Mouse (Mus musculus): ENCODE measurements around the gene Exosc1. TPM values are rescaled to one million over a fixed set of nuclear protein-coding genes. Genes with fewer than 3 reads are reported as not detected.

Exosc1 gene
- total and polyA plus RNA-seq, 3 experiments = 56.6 to 109 (median 68.6) TPM

GRCm38 (mm10) chr19:41906311-41907078 lies 26.7 kb downstream of the Exosc1 start:
- Histone ChIP-seq H3K9me3 (replicated peaks; ENCODE audit: low read length) (no peaks in the 10 kb centered on the region), H3K36me3 (replicated peaks in 1 of 2; ENCODE audit: control insufficient read depth in 1 of 2, insufficient read depth in 1 of 2, low read length in 1 of 2) (no peaks in the 10 kb centered on the region), H3K4me1 (ENCODE audit: control insufficient read depth in 1 of 2, insufficient read depth in 2 of 2) (peaks cover 0 to 4% of the 10 kb centered on the region in 2 experiments; a peak in 2 of 4 replicates), H3K9ac (ENCODE audit: insufficient read depth, low read depth) (no peak overlapping the region), H3K79me2 (replicated peaks; ENCODE audit: control insufficient read depth, extremely low read depth, insufficient read depth, poor library complexity, severe bottlenecking) (no peaks in the 10 kb centered on the region), H3K27me3 (replicated peaks) (no peaks in the 10 kb centered on the region), H3K4me3 (replicated peaks in 1 of 3; ENCODE audit: low read depth in 2 of 3, low read length in 2 of 3, poor library complexity in 1 of 3) (no peak overlapping the region), H3K4me2 (ENCODE audit: insufficient read depth, low read depth, poor library complexity, severe bottlenecking) (no peak overlapping the region), H3K27ac (ENCODE audit: insufficient read depth, low read depth) (no peak overlapping the region)
- dilution Hi-C loops (cut with MboI; ENCODE audit: extremely low pct_ligation_motif_present, extremely low pct_unique_long_range_greater_than_20kb, low sequenced_read_pairs) (no loop called here), in situ Hi-C loops (cut with MboI; ENCODE audit: low pct_ligation_motif_present, low pct_unique_long_range_greater_than_20kb, low sequenced_read_pairs) (no loop called here)
- no peak for TF ChIP-seq ZMIZ1 (IDR thresholded peaks at IDR 0.05; ENCODE audit: low read depth, low read length)
- TF ChIP-seq SMC3 (IDR thresholded peaks at IDR 0.05; ENCODE audit: low read depth, low read length) = no peak
- no peak for TF ChIP-seq ZC3H11A (IDR thresholded peaks at IDR 0.05; ENCODE audit: low read depth, low read length)
- TF ChIP-seq HCFC1 (IDR thresholded peaks at IDR 0.05; ENCODE audit: low read depth, low read length) = no peak
- no peak for TF ChIP-seq RCOR1 (conservative IDR thresholded peaks at IDR 0.05; ENCODE audit: low read depth, low read length)
- TF ChIP-seq IRF4 (IDR thresholded peaks at IDR 0.05; ENCODE audit: low read depth, low read length) = no peak
- TF ChIP-seq JUN (IDR thresholded peaks at IDR 0.05; ENCODE audit: insufficient read depth, low read depth, low read length) = no peak
- TF ChIP-seq TCF12 (IDR thresholded peaks at IDR 0.05; ENCODE audit: low read depth, low read length) = no peak
- TF ChIP-seq NRF1 (IDR thresholded peaks at IDR 0.05; ENCODE audit: low read depth, low read length) = no peak
- TF ChIP-seq POLR2A (IDR thresholded peaks at IDR 0.05; ENCODE audit: low read depth, low read length) = no peak
- TF ChIP-seq MXI1 (IDR thresholded peaks at IDR 0.05; ENCODE audit: low read depth, low read length) = no peak
- no peak for TF ChIP-seq CHD1 (IDR thresholded peaks at IDR 0.05; ENCODE audit: low read depth, low read length)
- no peak for TF ChIP-seq ELF1 (IDR thresholded peaks at IDR 0.05; ENCODE audit: low read depth, low read length)
- TF ChIP-seq ZNF384 (IDR thresholded peaks at IDR 0.05; ENCODE audit: low read depth, low read length) = no peak
- no peak for TF ChIP-seq TBP (conservative IDR thresholded peaks at IDR 0.05; ENCODE audit: low read depth, low read length)
- TF ChIP-seq MAX (IDR thresholded peaks at IDR 0.05; ENCODE audit: low read length) = no peak
- no peak for TF ChIP-seq UBTF (IDR thresholded peaks at IDR 0.05; ENCODE audit: low read depth, low read length)
- no peak for TF ChIP-seq BHLHE40 (IDR thresholded peaks at IDR 0.05; ENCODE audit: low read depth, low read length)
- no peak for TF ChIP-seq RAD21 (IDR thresholded peaks at IDR 0.05; ENCODE audit: low read depth, low read length)
- DNase-seq (ENCODE audit: extremely low read depth) = no peak

GRCm38 (mm10) chr19:41905246-41905645 lies 28.0 kb downstream of the Exosc1 start:
- Histone ChIP-seq H3K9ac (ENCODE audit: insufficient read depth, low read depth) (no peak overlapping the region), H3K27ac (ENCODE audit: insufficient read depth, low read depth) (no peak overlapping the region), H3K9me3 (replicated peaks; ENCODE audit: low read length) (no peaks in the 10 kb centered on the region), H3K27me3 (replicated peaks) (no peaks in the 10 kb centered on the region), H3K4me1 (ENCODE audit: control insufficient read depth in 1 of 2, insufficient read depth in 2 of 2) (peaks cover 3 to 11% of the 10 kb centered on the region in 2 experiments), H3K79me2 (replicated peaks; ENCODE audit: control insufficient read depth, extremely low read depth, insufficient read depth, poor library complexity, severe bottlenecking) (no peaks in the 10 kb centered on the region), H3K4me3 (replicated peaks in 1 of 3; ENCODE audit: low read depth in 2 of 3, low read length in 2 of 3, poor library complexity in 1 of 3) (no peak overlapping the region), H3K4me2 (ENCODE audit: insufficient read depth, low read depth, poor library complexity, severe bottlenecking) (no peak overlapping the region), H3K36me3 (replicated peaks in 1 of 2; ENCODE audit: control insufficient read depth in 1 of 2, insufficient read depth in 1 of 2, low read length in 1 of 2) (no peaks in the 10 kb centered on the region)
- DNase-seq (ENCODE audit: extremely low read depth) = no peak
- TF ChIP-seq ETS1 (conservative IDR thresholded peaks at IDR 0.05; ENCODE audit: low read depth, low read length) (no peak), ZNF384 (IDR thresholded peaks at IDR 0.05; ENCODE audit: low read depth, low read length) (no peak), NELFE (IDR thresholded peaks at IDR 0.05; ENCODE audit: low read depth, low read length) (no peak)
- dilution Hi-C loops (cut with MboI; ENCODE audit: extremely low pct_ligation_motif_present, extremely low pct_unique_long_range_greater_than_20kb, low sequenced_read_pairs) = no loop called here
- in situ Hi-C loops (cut with MboI; ENCODE audit: low pct_ligation_motif_present, low pct_unique_long_range_greater_than_20kb, low sequenced_read_pairs) = no loop called here

Measured in CH12.LX (cell line).